Mouse (Mus musculus) G1E (cell line): ENCODE measurements at regions not wholly inside any gene's neighbourhood (a gene's known extent, or its start where the extent isn't known, plus 50 kb on each side); places are given as distances from the start of the nearest gene placed in this dataset.

Experiments
- ATAC-seq: 2 replicates; pipeline ENCODE4 v1.8.0; 2016; ENCODE audit warnings: mild to moderate bottlenecking; ENCODE audit not compliant: insufficient number of reproducible peaks, poor library complexity, low FRiP score, severe bottlenecking; ENCODE audit errors: extremely low read depth
- DNase-seq: peaks from one replicate; pipeline ENCODE4 v3.0.0; 2012; ENCODE audit warnings: low spot score
- H3K27me3 ChIP-seq: 2 replicates; pipeline ENCODE4 v1.6.1; 2012; ENCODE audit warnings: mild to moderate bottlenecking, low read length, inconsistent platforms; ENCODE audit not compliant: insufficient read depth
- H3K36me3 ChIP-seq: replicated peaks from 2 replicates; pipeline ENCODE3; 2012; ENCODE audit warnings: mild to moderate bottlenecking, inconsistent platforms
- H3K4me1 ChIP-seq: 2 replicates; pipeline ENCODE4 v1.6.1; 2012; ENCODE audit warnings: low read depth, low read length, inconsistent platforms, mixed read lengths; ENCODE audit not compliant: insufficient read depth
- H3K4me3 ChIP-seq: 2 replicates; pipeline ENCODE4 v1.5.1; 2012; ENCODE audit warnings: low read depth, mild to moderate bottlenecking, inconsistent platforms, low read length, moderate library complexity, mixed read lengths
- H3K9me3 ChIP-seq: replicated peaks from 2 replicates; pipeline ENCODE4 v1.6.1; 2012; ENCODE audit warnings: inconsistent platforms
- CTCF ChIP-seq: IDR thresholded peaks from 2 replicates; pipeline ENCODE4 v1.5.1; 2012; ENCODE audit warnings: low read depth, low read length, inconsistent platforms, mixed read lengths
- GATA1 ChIP-seq: IDR thresholded peaks from 2 replicates; pipeline ENCODE4 v1.6.1; 2012; ENCODE audit warnings: borderline replicate concordance, low read length, inconsistent platforms, mixed read lengths
- GATA2 ChIP-seq: IDR thresholded peaks from 2 replicates; pipeline ENCODE4 v1.6.1; 2012; ENCODE audit warnings: low read depth, low read length, inconsistent platforms, borderline replicate concordance
- POLR2AphosphoS5 ChIP-seq: IDR thresholded peaks from 2 replicates; pipeline ENCODE4 v1.6.1; 2012; ENCODE audit warnings: low read depth, low read length, inconsistent platforms; ENCODE audit not compliant: insufficient replicate concordance
- TAL1 ChIP-seq: conservative IDR thresholded peaks from 2 replicates; pipeline ENCODE4 v1.6.1; 2012; ENCODE audit warnings: low read depth, low read length, inconsistent platforms, mixed read lengths

GRCm38 (mm10) chr12:45932251-45932650 lies 857.7 kb upstream of the Stxbp6 start:
- Histone ChIP-seq H3K27me3 (no peaks in the 10 kb centered on the region), H3K4me3 (no peak overlapping the region), H3K9me3 (no peaks in the 10 kb centered on the region), H3K4me1 (peaks cover 2% of the 10 kb centered on the region; the same call in 1 of the 2 replicates), H3K36me3 (no peaks in the 10 kb centered on the region)
- TF ChIP-seq POLR2AphosphoS5, result no peak
- TF ChIP-seq GATA2, result no peak
- no peak for TF ChIP-seq TAL1
- no peak for TF ChIP-seq CTCF
- no peak for TF ChIP-seq GATA1
- ATAC-seq (no peak), DNase-seq (no peak)

DNA sequence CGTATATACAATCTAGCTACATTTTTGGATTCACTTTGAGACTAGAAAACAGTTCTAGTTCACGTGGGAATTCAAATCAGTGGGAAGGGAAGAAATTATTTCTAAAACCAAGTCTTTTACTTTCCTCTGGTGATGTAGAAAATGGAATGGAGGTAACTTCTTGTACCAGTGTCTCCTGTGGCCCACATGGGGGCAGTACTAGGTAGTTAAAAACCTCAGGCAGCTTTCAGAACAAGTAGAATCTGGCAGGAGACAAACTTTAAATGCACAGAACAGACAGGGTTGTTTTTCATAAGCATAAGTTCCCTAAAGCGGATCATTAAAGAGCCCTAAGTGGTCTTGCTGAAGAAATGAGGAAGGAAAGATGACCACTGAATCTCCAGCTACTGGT lies 855.2 kb upstream of the Stxbp6 start:
- no peaks in the 10 kb centered on the region for H3K36me3 ChIP-seq
- H3K4me3 ChIP-seq, result no peak overlapping the region
- DNase-seq (no peak), ATAC-seq (0 out of 2 replicates have a peak, but pooled peaks have one; percentile 37)
- TF ChIP-seq GATA1, result no peak
- no peak for TF ChIP-seq CTCF
- no peak for TF ChIP-seq GATA2
- TF ChIP-seq POLR2AphosphoS5, result no peak
- TF ChIP-seq TAL1, result no peak
- H3K9me3 ChIP-seq, result no peaks in the 10 kb centered on the region
- peaks cover 2% of the 10 kb centered on the region; the same call in 1 of the 2 replicates for H3K4me1 ChIP-seq
- no peaks in the 10 kb centered on the region for H3K27me3 ChIP-seq

GRCm38 (mm10) chr12:45929001-45929759 lies 854.7 kb upstream of the Stxbp6 start:
- ATAC-seq (no peak), DNase-seq (no peak)
- no peak overlapping the region for H3K4me3 ChIP-seq
- H3K36me3 ChIP-seq, result no peaks in the 10 kb centered on the region
- H3K4me1 ChIP-seq, result peaks cover 2% of the 10 kb centered on the region; the same call in 1 of the 2 replicates
- H3K27me3 ChIP-seq, result no peaks in the 10 kb centered on the region
- H3K9me3 ChIP-seq, result no peaks in the 10 kb centered on the region
- TF ChIP-seq TAL1, result no peak
- TF ChIP-seq GATA2, result no peak
- no peak for TF ChIP-seq POLR2AphosphoS5
- TF ChIP-seq CTCF, result no peak
- TF ChIP-seq GATA1, result no peak
